Mouse (Mus musculus): ENCODE measurements at regions not wholly inside any gene's neighbourhood (a gene's known extent, or its start where the extent isn't known, plus 50 kb on each side); places are given as distances from the start of the nearest gene placed in this dataset.

GRCm38 (mm10) chr7:124455659-124456058, 473.0 kb downstream of the Hs3st4 start:
- no peak for DNase-seq

DNA sequence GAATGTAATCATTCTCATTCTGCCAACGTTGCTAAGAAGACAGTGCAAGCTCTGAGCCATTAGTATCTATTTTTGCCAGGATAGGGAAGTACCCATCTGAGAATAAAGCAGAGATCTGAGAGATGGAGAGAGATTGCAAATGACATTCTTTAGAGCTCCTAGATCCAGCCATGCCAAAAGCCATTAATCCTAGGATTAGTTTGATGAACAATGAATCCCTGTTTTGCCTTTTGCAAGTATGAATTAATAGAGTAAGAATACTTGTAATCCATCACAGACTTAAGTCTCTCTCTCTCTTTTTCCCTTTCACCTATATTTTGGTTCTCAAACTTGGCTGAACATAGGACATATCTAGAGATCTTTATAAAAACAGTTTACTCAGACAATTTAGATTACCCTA, 504.7 kb downstream of the Hs3st4 start:
- DNase-seq: no peak

DNA sequence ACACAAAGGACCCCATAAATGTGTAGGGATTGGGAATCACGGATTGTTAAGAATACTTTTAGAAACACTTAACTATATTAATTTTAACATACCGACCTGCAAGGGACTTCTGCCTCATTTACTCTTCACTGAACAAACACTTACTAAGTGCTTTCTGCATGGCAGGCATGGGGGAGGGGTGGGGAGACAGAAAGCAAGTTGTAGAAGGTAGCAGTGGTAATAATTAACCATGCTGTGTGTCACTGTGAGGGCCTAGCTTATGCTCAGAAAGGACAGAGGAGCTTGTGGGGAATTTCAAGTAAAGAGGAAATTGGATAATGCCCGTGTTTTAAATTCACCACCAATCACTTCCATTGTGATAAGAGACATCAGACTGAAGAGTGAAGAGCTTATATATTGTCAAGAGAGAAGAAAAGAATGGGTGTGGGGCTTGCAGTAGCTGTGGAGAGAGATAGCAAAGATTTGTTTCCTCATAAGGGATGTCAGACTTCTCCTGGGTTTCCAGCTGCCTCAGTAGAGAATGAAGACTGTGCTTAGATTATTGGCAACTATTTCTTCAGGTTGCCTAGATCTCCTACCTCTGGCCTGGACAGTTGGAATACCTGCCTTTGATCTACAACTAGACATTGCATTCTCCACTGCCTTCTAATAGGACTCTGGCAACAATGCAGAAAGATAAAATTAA, 508.6 kb downstream of the Hs3st4 start:
- no peak for DNase-seq

GRCm38 (mm10) chr7:124491851-124492390, 509.3 kb downstream of the Hs3st4 start:
- DNase-seq: no peak

GRCm38 (mm10) chr7:124500636-124501035, 518.0 kb downstream of the Hs3st4 start:
- DNase-seq: no peak

DNA sequence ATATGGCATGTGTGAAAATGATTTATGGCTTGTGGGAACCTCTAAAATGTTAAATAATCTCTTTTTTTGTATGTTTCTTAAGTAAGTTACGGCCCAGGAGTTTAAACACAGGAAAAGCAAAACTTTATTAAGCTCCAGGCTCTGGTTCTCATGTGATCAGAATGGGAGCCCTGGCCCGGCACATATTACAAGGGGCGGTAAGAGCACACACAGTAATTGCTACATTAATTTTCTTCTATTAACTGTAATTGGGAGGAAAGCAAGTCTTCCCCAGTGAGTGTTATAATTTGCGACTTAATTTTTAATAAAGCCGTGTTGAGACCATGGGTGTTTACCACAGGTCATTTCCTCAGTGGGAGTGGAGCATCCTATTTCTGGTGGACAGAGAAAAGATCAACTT, 520.1 kb downstream of the Hs3st4 start:
- no peak for DNase-seq

DNA sequence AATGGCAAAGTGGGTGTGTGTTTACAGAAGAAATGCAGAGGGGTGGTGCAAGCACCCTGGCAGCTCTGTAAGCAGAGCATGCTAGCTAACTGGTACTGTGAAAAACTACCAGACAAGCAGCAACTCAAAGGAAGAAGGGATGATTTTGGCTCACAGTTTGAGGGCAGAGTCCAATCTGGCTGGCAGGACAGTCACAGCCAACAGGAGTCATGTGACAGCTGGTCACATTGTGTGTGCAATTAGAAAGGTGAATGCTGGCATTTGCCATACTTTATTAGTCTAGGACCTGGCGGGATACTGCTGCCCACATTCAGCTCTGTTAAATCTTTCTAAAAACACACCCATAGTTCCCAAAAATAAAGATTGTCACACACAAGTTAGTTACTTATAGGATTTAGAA, 566.4 kb downstream of the Hs3st4 start:
- DNase-seq: no peak

DNA sequence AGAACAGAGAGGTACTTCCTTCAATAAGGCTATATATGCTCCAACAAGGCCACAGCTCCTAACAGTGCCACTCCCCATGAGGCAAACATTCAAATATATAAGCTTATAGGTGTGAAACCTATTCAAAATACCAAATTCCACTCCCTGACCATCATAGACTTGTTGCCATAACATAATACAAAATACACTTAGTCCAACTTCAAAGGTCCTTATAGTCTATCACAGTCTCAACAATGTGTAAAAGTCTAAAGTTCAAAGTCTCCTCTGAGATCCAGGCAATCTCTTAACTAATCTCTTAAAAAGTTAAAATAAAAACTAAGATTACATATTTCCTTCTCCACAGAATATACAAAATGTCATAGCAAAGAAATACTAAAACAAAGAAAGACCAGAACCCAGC, 574.5 kb downstream of the Hs3st4 start:
- no peak for DNase-seq

- no peak for DNase-seq
These were observed 588.1 kb downstream of the Hs3st4 start for GRCm38 (mm10) chr7:124570804-124571203.

- DNase-seq: no peak
These were observed 591.0 kb downstream of the Hs3st4 start for GRCm38 (mm10) chr7:124573666-124574065.

DNA sequence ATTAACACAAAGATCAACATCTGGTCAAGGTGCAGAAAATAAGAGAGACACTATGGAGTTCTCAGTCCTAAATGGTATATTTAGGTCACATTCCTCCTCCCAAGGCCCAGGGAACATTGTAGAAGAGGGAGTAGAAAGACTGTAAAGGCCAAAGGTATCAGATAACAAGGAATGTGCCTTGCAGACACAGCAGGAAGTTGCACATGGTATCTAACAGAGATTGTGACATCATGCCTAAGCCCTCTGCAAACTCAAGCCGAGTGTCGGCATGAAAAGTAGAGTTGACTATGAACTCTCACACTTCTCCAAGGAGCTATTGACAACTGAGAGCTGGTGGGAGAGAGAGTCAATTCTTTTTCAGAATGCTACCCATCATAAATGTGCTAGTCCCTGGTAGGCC, 598.7 kb downstream of the Hs3st4 start:
- DNase-seq: no peak

- DNase-seq: no peak
These were observed 602.6 kb downstream of the Hs3st4 start for GRCm38 (mm10) chr7:124585296-124585695.

- DNase-seq: no peak
These were observed 608.7 kb downstream of the Hs3st4 start for GRCm38 (mm10) chr7:124591369-124591768.

DNA sequence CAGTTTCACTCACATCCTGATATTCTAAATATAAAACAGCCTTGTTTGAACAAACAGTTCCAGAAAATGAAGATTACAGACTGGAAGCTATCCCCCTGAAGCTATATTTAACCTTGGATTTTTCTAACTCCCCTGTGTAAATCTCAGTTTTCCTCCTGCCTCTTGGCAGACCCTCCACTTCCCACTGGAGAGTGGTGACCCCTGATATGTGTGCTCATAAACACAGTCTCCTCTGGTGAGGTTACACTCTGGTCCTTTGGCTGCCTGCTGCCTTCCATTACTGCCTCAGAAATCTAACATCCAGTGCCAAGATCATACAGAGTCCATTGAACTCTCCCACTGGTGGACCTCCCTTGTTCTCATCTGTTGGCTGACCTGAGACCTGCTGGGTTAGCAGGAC, 610.8 kb downstream of the Hs3st4 start:
- peak; percentile 9 for DNase-seq

DNA sequence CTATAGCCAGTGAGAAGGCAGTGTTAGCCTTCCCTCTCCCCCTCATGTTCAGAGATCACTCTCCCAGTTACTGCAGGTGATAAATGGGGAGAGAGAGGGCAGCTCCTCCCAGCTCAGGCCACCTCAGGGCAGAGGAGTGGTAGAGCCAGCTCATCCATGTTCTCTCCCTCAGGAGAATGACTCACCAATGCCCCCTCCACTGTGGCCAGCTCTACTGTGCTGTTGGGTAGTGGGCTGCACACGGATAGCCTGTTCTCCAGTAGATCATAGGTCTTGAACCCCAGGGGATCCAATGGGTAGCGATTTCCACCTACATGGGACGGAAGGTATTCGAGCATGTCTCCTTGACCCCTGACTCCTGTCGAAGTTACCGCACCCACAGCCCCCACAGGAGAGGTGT, 618.1 kb downstream of the Hs3st4 start:
- DNase-seq: no peak

GRCm38 (mm10) chr7:124604581-124604980, 621.9 kb downstream of the Hs3st4 start:
- no peak for DNase-seq

- DNase-seq: no peak
These were observed 623.3 kb downstream of the Hs3st4 start for GRCm38 (mm10) chr7:124605978-124606377.

DNA sequence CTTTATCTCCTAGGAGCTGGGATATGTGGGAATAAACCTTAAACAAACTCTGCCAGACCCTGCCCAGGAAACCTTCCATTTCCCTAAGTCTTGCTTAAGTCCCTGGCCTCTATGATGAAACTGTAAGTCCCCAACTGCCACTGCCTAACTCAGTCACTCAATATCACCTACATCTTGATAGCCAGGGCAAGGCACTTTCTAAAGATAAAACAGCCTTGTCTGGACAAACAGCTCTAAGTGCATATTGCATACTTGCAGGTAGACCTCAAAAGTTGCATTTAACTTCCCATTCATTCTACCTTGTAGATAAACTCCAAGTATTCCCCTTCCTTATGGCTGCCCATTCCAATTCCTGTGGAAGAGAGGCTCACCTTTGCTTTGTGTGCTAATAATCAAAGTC, 624.4 kb downstream of the Hs3st4 start:
- DNase-seq: no peak

GRCm38 (mm10) chr7:124610437-124610836, 627.8 kb downstream of the Hs3st4 start:
- DNase-seq: no peak

GRCm38 (mm10) chr7:124647131-124647530, 664.5 kb downstream of the Hs3st4 start:
- no peak for DNase-seq

DNA sequence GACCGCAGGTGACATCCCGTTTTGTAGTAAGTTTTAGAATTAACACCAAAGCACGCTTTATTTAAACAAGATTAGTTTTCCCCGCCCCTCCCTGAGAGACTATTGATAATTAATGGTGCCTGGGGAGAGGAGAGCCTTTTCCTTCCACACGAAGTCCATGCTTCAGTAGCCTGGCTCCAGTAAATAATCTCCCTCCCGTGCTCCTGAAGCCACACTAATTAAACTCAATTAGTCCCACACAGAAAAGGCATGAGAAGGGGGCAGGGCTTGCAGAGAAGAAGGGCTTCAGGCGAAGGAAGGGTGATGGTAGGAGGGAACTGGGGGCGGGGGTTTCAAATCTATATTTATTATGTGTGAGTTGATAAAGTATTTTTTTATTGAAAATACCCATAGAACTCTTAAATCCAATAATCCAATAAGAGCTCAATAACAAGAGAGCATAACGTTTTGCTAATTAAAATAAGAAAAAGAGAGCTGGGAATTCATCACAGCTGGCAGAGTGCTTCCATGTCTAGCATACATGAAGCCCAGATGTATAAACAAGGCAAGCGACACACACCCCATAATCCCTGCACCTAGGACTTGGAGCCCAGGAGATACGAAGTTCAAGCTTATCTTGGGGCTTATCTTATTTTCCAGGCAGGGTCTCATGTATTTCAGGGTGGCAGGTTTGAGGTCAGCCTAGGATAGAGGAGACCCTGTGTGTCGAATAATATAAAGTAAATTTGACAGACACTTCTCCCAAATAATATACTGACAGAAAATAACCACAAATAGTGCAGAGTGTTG, 684.7 kb downstream of the Hs3st4 start:
- no peak for DNase-seq

- no peak for DNase-seq
These were observed 685.4 kb downstream of the Hs3st4 start for GRCm38 (mm10) chr7:124668058-124668457.

DNA sequence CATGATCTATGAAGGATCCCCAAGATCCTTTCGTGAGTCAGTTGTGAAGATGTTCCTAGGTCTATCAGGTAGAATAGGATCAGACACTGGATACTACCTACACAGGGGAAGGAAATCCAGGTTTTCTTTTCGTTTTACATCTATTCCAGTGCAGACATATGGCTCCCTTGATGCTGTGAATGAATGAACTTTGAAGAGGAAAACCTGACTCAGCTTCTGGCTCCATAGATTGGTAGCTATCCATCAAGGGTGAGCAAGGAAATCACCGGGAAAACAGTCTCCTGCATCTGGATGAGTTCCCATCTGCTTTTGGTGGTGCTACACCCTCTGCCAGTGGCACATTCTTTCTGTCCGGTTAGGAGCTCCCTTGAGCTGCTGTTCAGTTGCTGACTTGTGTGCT, 687.8 kb downstream of the Hs3st4 start:
- DNase-seq: no peak

DNA sequence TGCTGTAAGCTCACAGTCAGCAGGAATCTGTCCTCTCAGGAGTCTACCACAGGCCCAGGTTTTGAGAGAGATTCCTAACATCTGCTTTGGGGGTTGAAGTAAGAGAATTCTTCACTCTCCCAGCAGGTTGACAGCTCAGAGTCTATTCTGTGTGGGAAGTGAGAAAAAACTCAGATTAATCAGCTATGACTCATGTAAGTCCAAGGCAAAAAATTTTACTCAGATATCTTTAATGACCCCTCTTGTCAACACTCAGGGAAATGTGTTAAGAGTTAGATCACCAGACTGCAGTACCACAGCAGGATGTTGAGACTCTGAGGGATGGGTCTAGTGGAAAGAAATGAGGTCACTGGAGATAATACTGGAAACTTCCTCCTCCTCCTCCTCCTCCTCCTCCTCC, 688.4 kb downstream of the Hs3st4 start:
- DNase-seq: no peak
